In the genomic region with DNA sequence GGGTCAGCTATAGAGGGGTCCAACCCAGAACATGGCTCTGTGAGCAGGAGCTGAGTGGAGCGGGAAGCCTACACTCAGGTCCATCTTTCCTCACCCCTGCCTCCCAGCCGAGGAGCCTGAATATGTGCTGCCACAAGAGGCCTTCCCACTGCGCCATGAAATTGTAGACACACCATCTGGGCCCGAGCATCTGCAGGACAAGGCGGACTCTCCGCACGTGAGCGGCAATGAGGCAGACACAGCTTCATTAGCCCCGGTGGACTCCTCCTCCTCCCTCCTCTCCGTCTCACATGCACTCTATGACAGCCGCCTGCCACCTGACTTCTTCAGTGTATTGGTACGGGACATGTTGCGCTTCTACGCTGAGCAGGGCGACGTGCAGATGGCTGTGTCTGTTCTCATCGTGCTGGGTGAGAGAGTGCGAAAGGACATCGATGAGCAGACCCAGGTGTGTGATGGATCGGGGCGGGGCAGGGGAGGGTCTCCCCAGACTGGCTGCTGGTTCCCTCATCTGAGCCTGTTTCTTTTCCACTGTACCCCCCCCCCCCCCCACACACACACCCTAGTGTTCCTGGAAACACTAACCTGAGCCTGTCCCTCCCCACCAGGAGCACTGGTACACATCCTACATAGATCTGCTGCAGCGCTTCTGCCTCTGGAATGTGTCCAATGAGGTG, we compare ENCODE assay signal across 14 mouse cellular contexts. TPM values are rescaled to one million over a fixed set of nuclear protein-coding genes. Genes with fewer than 3 reads are reported as not detected.
A peak's percentile ranks its signal among the peaks of the same experiment; 100 is the strongest.
DNase-seq lines count a peak whose midpoint lies in the region; ATAC-seq and TF ChIP-seq lines count a peak whose summit lies in the region.
"Had no signal": no experiment of that assay in that cellular context is flagged by ENCODE, and none has a peak within 500 bp of the region (broad histone marks: within the 10 kb centered on the region; RNA-seq: fewer than 3 reads in every experiment).

No protein-coding gene starts in this region.

- no peak overlapping the region for H3K9ac ChIP-seq in heart, embryonic 11.5 days (ENCODE audit: low read depth, low read length)
- no peak overlapping the region for H3K9ac ChIP-seq in midbrain, embryonic 11.5 days (ENCODE audit: low read length)
- peak overlapping the region; percentile 80; the same call in 1 of the 2 replicates for H3K9ac ChIP-seq in hindbrain, postnatal 0 days (replicated peaks; ENCODE audit: low read length)
- H3K9ac ChIP-seq in midbrain, postnatal 0 days (replicated peaks; ENCODE audit: low read length, poor library complexity, severe bottlenecking): 0 out of 2 replicates have a peak overlapping the region, but pooled peaks have one; percentile 78

- H3K4me3 ChIP-seq in heart, embryonic 11.5 days (ENCODE audit: low read depth, low read length): peak overlapping the region; percentile 69; the same call in 1 of the 2 replicates
- H3K4me3 ChIP-seq in midbrain, embryonic 10.5 days: peak overlapping the region; percentile 89
- no peak overlapping the region for H3K4me3 ChIP-seq in midbrain, embryonic 11.5 days (ENCODE audit: low read depth, low read length)
- H3K4me3 ChIP-seq in hindbrain, postnatal 0 days (ENCODE audit: low read length): no peak overlapping the region
- no peak overlapping the region for H3K4me3 ChIP-seq in midbrain, postnatal 0 days (ENCODE audit: low read depth, low read length)

- H3K36me3 ChIP-seq in heart, embryonic 11.5 days (ENCODE audit: control insufficient read depth, insufficient read depth, low read length): peaks cover 27% of the 10 kb centered on the region
- peaks cover 60% of the 10 kb centered on the region for H3K36me3 ChIP-seq in midbrain, embryonic 10.5 days
- peaks cover 11% of the 10 kb centered on the region; the same call in 1 of the 2 replicates for H3K36me3 ChIP-seq in midbrain, embryonic 11.5 days (ENCODE audit: control insufficient read depth, insufficient read depth, low read length)
- peaks cover 25% of the 10 kb centered on the region; the same call in 1 of the 2 replicates for H3K36me3 ChIP-seq in hindbrain, postnatal 0 days (ENCODE audit: insufficient read depth, low read length)
- peaks cover 37% of the 10 kb centered on the region for H3K36me3 ChIP-seq in midbrain, postnatal 0 days (ENCODE audit: insufficient read depth, low read length)

- WGBS in heart, embryonic 11.5 days (ENCODE audit: insufficient replicate concordance): 94% methylated on average over 22 of the region's 22 CpGs
- 94% methylated on average over 22 of the region's 22 CpGs for WGBS in midbrain, embryonic 10.5 days
- WGBS in midbrain, embryonic 11.5 days: 90% methylated on average over 22 of the region's 22 CpGs
- WGBS in hindbrain, postnatal 0 days: 86% methylated on average over 22 of the region's 22 CpGs
- 94% methylated on average over 22 of the region's 22 CpGs for WGBS in midbrain, postnatal 0 days

- no peak overlapping the region; the same call in 1 of the 2 replicates for H3K4me2 ChIP-seq in heart, embryonic 11.5 days
- H3K4me2 ChIP-seq in midbrain, embryonic 11.5 days: no peak overlapping the region
- no peak overlapping the region for H3K4me2 ChIP-seq in hindbrain, postnatal 0 days (ENCODE audit: low read depth, low read length)
- H3K4me2 ChIP-seq in midbrain, postnatal 0 days (ENCODE audit: low read depth, low read length, poor library complexity, severe bottlenecking): no peak overlapping the region

- no peak for ATAC-seq in heart, embryonic 11.5 days (replicated peaks; ENCODE audit: insufficient number of reproducible peaks, low FRiP score, low TSS enrichment)
- no peak for ATAC-seq in midbrain, embryonic 11.5 days (ENCODE audit: low FRiP score)
- ATAC-seq in hindbrain, postnatal 0 days: no peak
- no peak for ATAC-seq in midbrain, postnatal 0 days (ENCODE audit: low FRiP score)
- ATAC-seq: Patski had no signal

- 0 out of 2 replicates have a peak, but pooled peaks cover 1% of the 10 kb centered on the region for H3K27me3 ChIP-seq in heart, embryonic 11.5 days (ENCODE audit: control insufficient read depth, insufficient read depth, low read length)
- no peaks in the 10 kb centered on the region for H3K27me3 ChIP-seq in midbrain, embryonic 10.5 days (ENCODE audit: low read depth, poor library complexity, severe bottlenecking)
- H3K27me3 ChIP-seq in midbrain, embryonic 11.5 days (ENCODE audit: control insufficient read depth, insufficient read depth, low read length): no peaks in the 10 kb centered on the region
- H3K27me3 ChIP-seq in hindbrain, postnatal 0 days (ENCODE audit: insufficient read depth, low read length): no peaks in the 10 kb centered on the region
- H3K27me3 ChIP-seq in midbrain, postnatal 0 days (ENCODE audit: insufficient read depth, low read length): no peaks in the 10 kb centered on the region
- H3K27me3 ChIP-seq: Patski had no signal

- DNase-seq in heart, adult 8-10 months (ENCODE audit: low spot score): no peak
- no peak for DNase-seq in midbrain, embryonic 10.5 days (ENCODE audit: low spot score)
- no peak for DNase-seq in midbrain, embryonic 11.5 days (ENCODE audit: low spot score, missing footprints)
- no peak for DNase-seq in hindbrain, postnatal 0 days (ENCODE audit: low spot score)
- no peak for DNase-seq in midbrain, postnatal 0 days (ENCODE audit: low spot score)
- no peak for DNase-seq in embryo, embryonic 9.5 days (ENCODE audit: extremely low spot score)
- DNase-seq in lung, postnatal 36 days: no peak
- DNase-seq: adrenal gland, postnatal 36 days; cerebellum, adult 8-10 months; gastrocnemius, postnatal 36 days; lung, postnatal 14 days; right cerebral cortex, postnatal 14 days had no signal

- H3K9me3 ChIP-seq in heart, embryonic 11.5 days (replicated peaks; ENCODE audit: control insufficient read depth, low read length): no peaks in the 10 kb centered on the region
- no peaks in the 10 kb centered on the region for H3K9me3 ChIP-seq in midbrain, embryonic 10.5 days (replicated peaks)
- no peaks in the 10 kb centered on the region for H3K9me3 ChIP-seq in midbrain, embryonic 11.5 days (ENCODE audit: control insufficient read depth, low read length)
- H3K9me3 ChIP-seq in hindbrain, postnatal 0 days (ENCODE audit: low read length): no peaks in the 10 kb centered on the region
- no peaks in the 10 kb centered on the region for H3K9me3 ChIP-seq in midbrain, postnatal 0 days (ENCODE audit: low read length)

- no peak overlapping the region for H3K27ac ChIP-seq in heart, embryonic 11.5 days (ENCODE audit: low read depth, low read length)
- H3K27ac ChIP-seq in midbrain, embryonic 10.5 days (replicated peaks): peak overlapping the region; percentile 95; the same call in 1 of the 2 replicates
- no peak overlapping the region for H3K27ac ChIP-seq in midbrain, embryonic 11.5 days (ENCODE audit: low read depth, low read length)
- H3K27ac ChIP-seq in hindbrain, postnatal 0 days: peak overlapping the region; percentile 96; the same call in 1 of the 2 replicates
- H3K27ac ChIP-seq in midbrain, postnatal 0 days (ENCODE audit: low read depth, low read length): no peak overlapping the region

- TF ChIP-seq CTCF in hindbrain, postnatal 0 days (IDR thresholded peaks at IDR 0.05; ENCODE audit: low read depth): no peak
- no peak for TF ChIP-seq CTCF in midbrain, postnatal 0 days (IDR thresholded peaks at IDR 0.05)

- peaks cover 45% of the 10 kb centered on the region for H3K4me1 ChIP-seq in heart, embryonic 11.5 days (ENCODE audit: control insufficient read depth, insufficient read depth, low read length)
- peaks cover 86% of the 10 kb centered on the region for H3K4me1 ChIP-seq in midbrain, embryonic 10.5 days
- H3K4me1 ChIP-seq in midbrain, embryonic 11.5 days (ENCODE audit: control insufficient read depth, insufficient read depth, low read length): peaks cover 45% of the 10 kb centered on the region
- peaks cover 35% of the 10 kb centered on the region for H3K4me1 ChIP-seq in hindbrain, postnatal 0 days (ENCODE audit: insufficient read depth, low read length)
- H3K4me1 ChIP-seq in midbrain, postnatal 0 days (ENCODE audit: insufficient read depth, low read length): peaks cover 29% of the 10 kb centered on the region

RNA-seq across cellular contexts. Expression of gene Jmjd8, which starts 1.0 kb away (rescaled TPM):
- 30.9 and 42.6 TPM in 2 replicates for polyA plus RNA-seq in heart, embryonic 11.5 days (2014; fragmentation: Nextera tagmentation; extraction: Ambion mirVana)
- total RNA-seq in heart, adult 8-10 months (2022): 10 to 100 TPM; 34.2 to 39.6 (median 34.8) TPM
- polyA plus RNA-seq in midbrain, embryonic 10.5 days (2016; fragmentation: Nextera tagmentation; extraction: Ambion mirVana): 58.7 and 68.4 TPM in 2 replicates
- polyA plus RNA-seq in midbrain, embryonic 11.5 days (2014; fragmentation: Nextera tagmentation; extraction: Ambion mirVana): 50.3 and 54.1 TPM in 2 replicates
- total RNA-seq in hindbrain, postnatal 0 days (2014; rRNA removed): 57.0 and 61.0 TPM in 2 replicates
- polyA plus RNA-seq in hindbrain, postnatal 0 days (2015; fragmentation: Nextera tagmentation; extraction: Ambion mirVana): 38.6 and 41.3 TPM in 2 replicates
- total RNA-seq in midbrain, postnatal 0 days (2014; rRNA removed): 39.1 and 46.2 TPM in 2 replicates
- 43.8 and 45.9 TPM in 2 replicates for polyA plus RNA-seq in midbrain, postnatal 0 days (2015; fragmentation: Nextera tagmentation; extraction: Ambion mirVana)

RNA-seq across cellular contexts. Expression of gene Wdr24, which starts 4.3 kb away (rescaled TPM):
- polyA plus RNA-seq in heart, embryonic 11.5 days (2014; fragmentation: Nextera tagmentation; extraction: Ambion mirVana): 14.4 and 17.7 TPM in 2 replicates
- 10 to 100 TPM; 11.2 to 12.6 (median 12.1) TPM for total RNA-seq in heart, adult 8-10 months (2022)
- 31.7 and 32.2 TPM in 2 replicates for polyA plus RNA-seq in midbrain, embryonic 10.5 days (2016; fragmentation: Nextera tagmentation; extraction: Ambion mirVana)
- polyA plus RNA-seq in midbrain, embryonic 11.5 days (2014; fragmentation: Nextera tagmentation; extraction: Ambion mirVana): 23.7 and 27.4 TPM in 2 replicates
- total RNA-seq in hindbrain, postnatal 0 days (2014; rRNA removed): 31.3 and 39.7 TPM in 2 replicates
- 21.0 and 22.6 TPM in 2 replicates for polyA plus RNA-seq in hindbrain, postnatal 0 days (2015; fragmentation: Nextera tagmentation; extraction: Ambion mirVana)
- 33.4 and 37.6 TPM in 2 replicates for total RNA-seq in midbrain, postnatal 0 days (2014; rRNA removed)
- polyA plus RNA-seq in midbrain, postnatal 0 days (2015; fragmentation: Nextera tagmentation; extraction: Ambion mirVana): 24.7 and 27.3 TPM in 2 replicates

RNA-seq across cellular contexts. Expression of gene Stub1, which starts 5.5 kb away (rescaled TPM):
- 292 and 322 TPM in 2 replicates for polyA plus RNA-seq in heart, embryonic 11.5 days (2014; fragmentation: Nextera tagmentation; extraction: Ambion mirVana)
- 100 to 1,000 TPM; 129 to 137 (median 130) TPM for total RNA-seq in heart, adult 8-10 months (2022)
- polyA plus RNA-seq in midbrain, embryonic 10.5 days (2016; fragmentation: Nextera tagmentation; extraction: Ambion mirVana): 381 and 403 TPM in 2 replicates
- 280 and 296 TPM in 2 replicates for polyA plus RNA-seq in midbrain, embryonic 11.5 days (2014; fragmentation: Nextera tagmentation; extraction: Ambion mirVana)
- 271 and 273 TPM in 2 replicates for total RNA-seq in hindbrain, postnatal 0 days (2014; rRNA removed)
- 369 and 370 TPM in 2 replicates for polyA plus RNA-seq in hindbrain, postnatal 0 days (2015; fragmentation: Nextera tagmentation; extraction: Ambion mirVana)
- total RNA-seq in midbrain, postnatal 0 days (2014; rRNA removed): 237 and 248 TPM in 2 replicates
- 374 and 397 TPM in 2 replicates for polyA plus RNA-seq in midbrain, postnatal 0 days (2015; fragmentation: Nextera tagmentation; extraction: Ambion mirVana)

RNA-seq across cellular contexts. Expression of gene Rhbdl1, which starts 9.4 kb away (rescaled TPM):
- polyA plus RNA-seq in heart, embryonic 11.5 days (2014; fragmentation: Nextera tagmentation; extraction: Ambion mirVana): 1.9 and 2.5 TPM in 2 replicates
- 1 to 10 TPM in 3 of 4 experiments, under 1 TPM in 1; 0.97 to 5.1 (median 1.6) TPM for total RNA-seq in heart, adult 8-10 months (2022)
- 1.7 and 2.7 TPM in 2 replicates for polyA plus RNA-seq in midbrain, embryonic 10.5 days (2016; fragmentation: Nextera tagmentation; extraction: Ambion mirVana)
- polyA plus RNA-seq in midbrain, embryonic 11.5 days (2014; fragmentation: Nextera tagmentation; extraction: Ambion mirVana): 2.3 and 3.2 TPM in 2 replicates
- 122 and 135 TPM in 2 replicates for total RNA-seq in hindbrain, postnatal 0 days (2014; rRNA removed)
- polyA plus RNA-seq in hindbrain, postnatal 0 days (2015; fragmentation: Nextera tagmentation; extraction: Ambion mirVana): 78.6 and 80.0 TPM in 2 replicates
- 95.2 and 168 TPM in 2 replicates for total RNA-seq in midbrain, postnatal 0 days (2014; rRNA removed)
- polyA plus RNA-seq in midbrain, postnatal 0 days (2015; fragmentation: Nextera tagmentation; extraction: Ambion mirVana): 97.0 and 110 TPM in 2 replicates

RNA-seq across cellular contexts. Expression of gene Gm20683, which starts 13.9 kb away (rescaled TPM):
- polyA plus RNA-seq in heart, embryonic 11.5 days (2014; fragmentation: Nextera tagmentation; extraction: Ambion mirVana): 0.70 and 1.1 TPM in 2 replicates
- total RNA-seq in heart, adult 8-10 months (2022): 1 to 10 TPM; 2.2 to 4.4 (median 3.8) TPM
- polyA plus RNA-seq in midbrain, embryonic 10.5 days (2016; fragmentation: Nextera tagmentation; extraction: Ambion mirVana): 1.7 and 2.2 TPM in 2 replicates
- 0.63 and 1.2 TPM in 2 replicates for polyA plus RNA-seq in midbrain, embryonic 11.5 days (2014; fragmentation: Nextera tagmentation; extraction: Ambion mirVana)
- 22.8 and 40.0 TPM in 2 replicates for total RNA-seq in hindbrain, postnatal 0 days (2014; rRNA removed)
- polyA plus RNA-seq in hindbrain, postnatal 0 days (2015; fragmentation: Nextera tagmentation; extraction: Ambion mirVana): 12.6 and 12.9 TPM in 2 replicates
- 25.8 and 34.3 TPM in 2 replicates for total RNA-seq in midbrain, postnatal 0 days (2014; rRNA removed)
- polyA plus RNA-seq in midbrain, postnatal 0 days (2015; fragmentation: Nextera tagmentation; extraction: Ambion mirVana): 11.9 and 14.2 TPM in 2 replicates

Comparison
In these comparisons a context has a peak if more than half of its experiments do, and no peak if none do; other contexts are left out.
1. H3K27ac ChIP-seq: peak in midbrain, embryonic 10.5 days (single experiment) and hindbrain, postnatal 0 days (single experiment); none in heart, embryonic 11.5 days (single experiment), midbrain, embryonic 11.5 days (single experiment) and midbrain, postnatal 0 days (single experiment).
2. H3K4me3 ChIP-seq: peak in heart, embryonic 11.5 days (single experiment) and midbrain, embryonic 10.5 days (single experiment); none in midbrain, embryonic 11.5 days (single experiment), hindbrain, postnatal 0 days (single experiment) and midbrain, postnatal 0 days (single experiment).
3. H3K9ac ChIP-seq: peak in hindbrain, postnatal 0 days (single experiment) and midbrain, postnatal 0 days (single experiment); none in heart, embryonic 11.5 days (single experiment) and midbrain, embryonic 11.5 days (single experiment).